Mouse (Mus musculus) ES-E14 (cell line): ENCODE measurements at regions not wholly inside any gene's neighbourhood (a gene's known extent, or its start where the extent isn't known, plus 50 kb on each side); places are given as distances from the start of the nearest gene placed in this dataset.

Experiments
- CHD2 ChIP-seq: IDR thresholded peaks from 2 replicates; pipeline ENCODE4 v1.6.1; 2014; ENCODE audit warnings: mild to moderate bottlenecking, low read depth, low read length, inconsistent platforms
- HCFC1 ChIP-seq: IDR thresholded peaks from 2 replicates; pipeline ENCODE4 v1.6.1; 2012; ENCODE audit warnings: low read length, inconsistent platforms, borderline replicate concordance; ENCODE audit not compliant: insufficient read depth
- MAFK ChIP-seq: IDR thresholded peaks from 2 replicates; pipeline ENCODE4 v1.6.1; 2014; ENCODE audit warnings: mild to moderate bottlenecking, low read depth, low read length, inconsistent platforms; ENCODE audit not compliant: insufficient read depth
- ZC3H11A ChIP-seq: IDR thresholded peaks from 2 replicates; pipeline ENCODE4 v1.6.1; 2012; ENCODE audit warnings: low read depth, mild to moderate bottlenecking, inconsistent platforms, low read length, borderline replicate concordance
- ZNF384 ChIP-seq: IDR thresholded peaks from 2 replicates; pipeline ENCODE4 v1.6.1; 2012; ENCODE audit warnings: low read depth, low read length, inconsistent platforms

GRCm38 (mm10) chr3:8001027-8001426 is 1380.8 kb upstream of the 1700008P02Rik start:
- no peak for TF ChIP-seq ZC3H11A
- no peak for TF ChIP-seq ZNF384
- no peak for TF ChIP-seq CHD2
- no peak for TF ChIP-seq HCFC1
- no peak for TF ChIP-seq MAFK
